Mouse (Mus musculus): ENCODE measurements around the gene Slc39a5.

DNA sequence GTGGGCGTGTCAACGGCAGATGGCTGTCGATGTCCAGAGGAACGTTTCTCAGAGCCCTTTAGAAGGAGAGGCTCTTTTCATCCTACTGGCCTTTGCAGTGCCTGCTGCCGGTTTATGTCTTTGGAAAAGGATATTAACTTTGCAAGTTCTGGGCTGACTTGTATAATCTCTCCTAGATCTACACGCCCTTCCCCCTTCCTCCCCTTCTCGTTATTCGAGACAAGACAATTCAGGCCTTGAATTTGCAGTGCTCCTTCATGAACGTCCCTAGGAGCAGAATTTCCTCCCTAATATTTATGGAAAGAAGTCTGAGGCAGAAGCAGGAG, 31.8 kb downstream of the Slc39a5 start:
- TF ChIP-seq POLR2A (IDR thresholded peaks at IDR 0.05; ENCODE audit: low read depth, low read length) (no peak), CTCF (IDR thresholded peaks at IDR 0.05; ENCODE audit: borderline replicate concordance, insufficient read depth, low read length) (no peak)

All from embryonic fibroblast, embryonic 13.5 days (primary cell).